Mouse (Mus musculus) midbrain, embryonic 11.5 days (tissue): ENCODE results near the gene Tnr. TPM values are rescaled to one million over a fixed set of nuclear protein-coding genes. Genes with fewer than 3 reads are reported as not detected.

ENCODE experiments used
- ATAC-seq: fragments of 200-750 bp; cut with Nextera tagmentation; 2 replicates; pipeline ENCODE4 v1.8.0; 2017; ENCODE audit warnings: moderate TSS enrichment, moderate library complexity; ENCODE audit not compliant: low FRiP score
- DNase-seq: peaks from one replicate; pipeline ENCODE4 v3.0.0; 2015; ENCODE audit warnings: low spot score; ENCODE audit errors: missing footprints
- H3K27ac ChIP-seq: fragments of 300-500 bp; sonication (generic); 2 replicates; pipeline ENCODE4 v1.5.1; 2014; ENCODE audit warnings: low read depth, low read length
- H3K27me3 ChIP-seq: fragments of 300-500 bp; sonication (generic); 2 replicates; pipeline ENCODE4 v1.6.1; 2014; ENCODE audit warnings: mild to moderate bottlenecking, low read length, moderate library complexity, mixed read lengths; ENCODE audit not compliant: control insufficient read depth, insufficient read depth
- H3K36me3 ChIP-seq: fragments of 300-500 bp; sonication (generic); 2 replicates; pipeline ENCODE4 v1.6.1; 2014; ENCODE audit warnings: mild to moderate bottlenecking, low read length, moderate library complexity, mixed read lengths; ENCODE audit not compliant: control insufficient read depth, insufficient read depth
- H3K4me1 ChIP-seq: fragments of 300-500 bp; sonication (generic); 2 replicates; pipeline ENCODE4 v1.6.1; 2014; ENCODE audit warnings: low read length; ENCODE audit not compliant: control insufficient read depth, insufficient read depth
- H3K4me2 ChIP-seq: fragments of 300-500 bp; sonication (generic); 2 replicates; pipeline ENCODE4 v1.6.1; 2014; ENCODE audit warnings: mild to moderate bottlenecking, moderate library complexity
- H3K4me3 ChIP-seq: fragments of 300-500 bp; sonication (generic); 2 replicates; pipeline ENCODE4 v1.5.1; 2014; ENCODE audit warnings: low read depth, low read length
- H3K9ac ChIP-seq: fragments of 300-500 bp; sonication (generic); 2 replicates; pipeline ENCODE4 v1.6.1; 2014; ENCODE audit warnings: low read length
- H3K9me3 ChIP-seq: fragments of 300-500 bp; sonication (generic); 2 replicates; pipeline ENCODE4 v1.6.1; 2016; ENCODE audit warnings: low read length; ENCODE audit not compliant: control insufficient read depth
- WGBS: fragments of 180-500 bp; shearing (Covaris S2); extraction: QIAGEN DNeasy Blood & Tissue Kit; methylation state at CpG from one replicate; pipeline ENCODE4 v1.1.7; 2014; 5-methylcytosine and 5-hydroxymethylcytosine counted together
- polyA plus RNA-seq: library from polyadenylated mRNA; unstranded; fragments of >200 nt; fragmentation: Nextera tagmentation; extraction: Ambion mirVana; gene quantifications from 2 replicates; pipeline ENCODE4 v1.2.1, GENCODE M21; 2014

The Tnr gene
- polyA plus RNA-seq, 1 experiment from 2014 or later, result 0.16 TPM

DNA sequence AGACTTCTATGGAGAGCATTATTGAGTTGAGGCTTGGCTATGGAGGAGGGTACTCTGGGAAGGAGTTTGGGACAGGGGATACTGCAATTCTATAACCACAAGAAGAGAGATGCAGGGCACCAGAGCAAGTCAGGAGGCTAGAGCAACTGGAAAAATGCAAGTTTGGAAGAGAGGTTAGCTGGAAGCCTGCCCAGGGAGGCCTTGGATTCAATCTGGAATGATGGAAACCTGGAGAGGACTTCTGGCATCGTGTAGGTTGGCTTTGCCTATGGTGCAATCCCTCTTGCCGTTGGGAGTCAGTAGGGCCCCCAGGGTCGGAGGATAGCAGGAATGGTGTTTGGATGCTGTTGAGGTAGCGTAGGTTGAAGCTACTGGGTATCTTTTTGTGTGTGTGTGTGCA is 90.0 kb downstream of the Tnr start:
- no peaks in the 10 kb centered on the region for H3K9me3 ChIP-seq
- peaks cover 4% of the 10 kb centered on the region; the same call in 1 of the 2 replicates for H3K4me1 ChIP-seq
- H3K9ac ChIP-seq, result no peak overlapping the region
- ATAC-seq (no peak), DNase-seq (no peak)
- H3K4me3 ChIP-seq, result no peak overlapping the region
- H3K27ac ChIP-seq, result no peak overlapping the region
- H3K36me3 ChIP-seq, result no peaks in the 10 kb centered on the region
- 88% methylated on average over 4 of the region's 4 CpGs for WGBS
- no peak overlapping the region for H3K4me2 ChIP-seq
- no peaks in the 10 kb centered on the region for H3K27me3 ChIP-seq

GRCm38 (mm10) chr1:159614062-159614601 is 90.6 kb downstream of the Tnr start:
- Histone ChIP-seq H3K4me3 (no peak overlapping the region), H3K4me1 (peaks cover 4% of the 10 kb centered on the region; the same call in 1 of the 2 replicates), H3K9me3 (no peaks in the 10 kb centered on the region), H3K9ac (no peak overlapping the region), H3K27ac (no peak overlapping the region), H3K4me2 (no peak overlapping the region), H3K27me3 (no peaks in the 10 kb centered on the region), H3K36me3 (no peaks in the 10 kb centered on the region)
- ATAC-seq (no peak), DNase-seq (no peak)
- WGBS, result 78% methylated on average over 6 of the region's 6 CpGs

DNA sequence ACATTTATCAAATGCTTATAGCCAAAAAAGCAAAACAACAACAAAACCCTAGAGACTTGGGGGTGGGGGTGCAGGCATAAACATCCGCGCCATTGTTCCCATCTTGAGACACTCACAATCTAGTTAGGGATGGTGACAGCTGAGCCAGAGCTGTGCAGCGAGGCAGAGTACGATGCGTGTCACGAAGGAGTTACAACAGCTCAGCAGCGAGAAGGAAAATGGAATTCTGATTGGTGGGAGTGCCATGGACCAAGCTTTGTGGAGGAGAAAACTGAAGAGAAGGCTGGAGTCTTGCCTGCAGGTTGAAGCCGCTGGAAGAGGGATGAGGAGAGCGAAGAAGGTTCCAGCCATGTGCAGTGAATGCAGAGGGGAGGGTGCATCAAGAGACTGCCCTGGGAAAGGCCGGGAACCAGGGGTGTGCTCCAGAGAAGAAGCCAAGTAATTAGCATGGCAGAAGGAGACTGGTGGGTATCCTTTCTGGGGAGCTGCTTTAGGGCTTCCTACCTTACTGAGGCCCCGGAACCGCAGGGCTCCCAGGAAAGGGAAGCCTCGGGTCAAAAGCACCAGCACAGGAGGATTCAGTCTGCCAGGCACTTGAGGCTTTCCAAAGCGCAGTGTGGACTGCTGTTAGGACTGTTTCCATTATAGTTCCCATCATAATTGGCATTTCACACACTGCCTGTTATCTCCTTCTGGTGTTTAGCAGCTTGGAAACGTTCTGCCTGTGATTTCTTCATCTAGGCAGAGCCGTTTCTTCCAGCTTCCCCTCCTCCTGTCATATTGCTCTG is 91.3 kb downstream of the Tnr start:
- no peaks in the 10 kb centered on the region for H3K27me3 ChIP-seq
- H3K4me1 ChIP-seq, result peaks cover 4% of the 10 kb centered on the region; the same call in 1 of the 2 replicates
- H3K9me3 ChIP-seq, result no peaks in the 10 kb centered on the region
- 52% methylated on average over 16 of the region's 16 CpGs for WGBS
- H3K4me2 ChIP-seq, result no peak overlapping the region
- ATAC-seq (0 out of 2 replicates have a peak, but pooled peaks have one; percentile 22), DNase-seq (no peak)
- no peak overlapping the region for H3K4me3 ChIP-seq
- H3K27ac ChIP-seq, result no peak overlapping the region
- no peaks in the 10 kb centered on the region for H3K36me3 ChIP-seq
- no peak overlapping the region for H3K9ac ChIP-seq

GRCm38 (mm10) chr1:159615686-159616085 is 92.1 kb downstream of the Tnr start:
- no peaks in the 10 kb centered on the region for H3K36me3 ChIP-seq

GRCm38 (mm10) chr1:159619205-159619604 is 95.6 kb downstream of the Tnr start:
- Histone ChIP-seq H3K27me3 (no peaks in the 10 kb centered on the region), H3K4me3 (no peak overlapping the region), H3K9me3 (no peaks in the 10 kb centered on the region), H3K27ac (no peak overlapping the region), H3K4me1 (peaks cover 4% of the 10 kb centered on the region; the same call in 1 of the 2 replicates), H3K4me2 (no peak overlapping the region), H3K36me3 (no peaks in the 10 kb centered on the region), H3K9ac (no peak overlapping the region)
- ATAC-seq, result no peak
- WGBS, result 80% methylated on average over 2 of the region's 2 CpGs
- no peak for DNase-seq

More at GRCm38 (mm10) chr1:159615686-159616085, 92.1 kb downstream of the Tnr start:
- no peak overlapping the region for H3K4me2 ChIP-seq
- ATAC-seq (no peak), DNase-seq (no peak)
- H3K9ac ChIP-seq, result no peak overlapping the region
- 74% methylated on average over 4 of the region's 4 CpGs for WGBS
- H3K9me3 ChIP-seq, result no peaks in the 10 kb centered on the region
- no peak overlapping the region for H3K27ac ChIP-seq
- H3K4me1 ChIP-seq, result peaks cover 4% of the 10 kb centered on the region; the same call in 1 of the 2 replicates
- H3K4me3 ChIP-seq, result no peak overlapping the region
- no peaks in the 10 kb centered on the region for H3K27me3 ChIP-seq

DNA sequence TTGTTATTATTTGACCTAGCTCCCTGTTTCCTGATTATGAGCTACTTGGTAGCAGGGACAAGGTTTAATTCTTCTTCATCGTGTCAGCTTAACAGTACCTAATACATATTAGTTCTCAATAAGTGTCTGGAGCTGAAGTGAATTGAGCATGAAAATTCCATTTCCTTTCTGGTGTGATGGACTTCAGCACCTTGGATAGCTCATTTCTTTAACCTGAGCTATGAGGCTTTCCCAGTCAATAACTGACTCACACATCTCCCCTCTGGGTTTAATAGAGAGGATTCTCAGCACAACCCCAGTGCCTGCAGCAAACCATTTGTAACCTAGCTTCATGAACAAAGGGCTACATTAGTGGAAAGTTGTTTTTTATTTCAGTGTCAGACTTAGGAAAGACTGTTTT is 97.8 kb downstream of the Tnr start:
- no peak overlapping the region for H3K4me2 ChIP-seq
- no peaks in the 10 kb centered on the region for H3K9me3 ChIP-seq
- H3K27me3 ChIP-seq, result no peaks in the 10 kb centered on the region
- no peaks in the 10 kb centered on the region for H3K36me3 ChIP-seq
- no peak overlapping the region for H3K4me3 ChIP-seq
- no peak overlapping the region for H3K27ac ChIP-seq
- H3K4me1 ChIP-seq, result no peaks in the 10 kb centered on the region
- H3K9ac ChIP-seq, result no peak overlapping the region
- ATAC-seq (no peak), DNase-seq (no peak)
- 65% methylated on average over 1 of the region's 1 CpGs for WGBS

DNA sequence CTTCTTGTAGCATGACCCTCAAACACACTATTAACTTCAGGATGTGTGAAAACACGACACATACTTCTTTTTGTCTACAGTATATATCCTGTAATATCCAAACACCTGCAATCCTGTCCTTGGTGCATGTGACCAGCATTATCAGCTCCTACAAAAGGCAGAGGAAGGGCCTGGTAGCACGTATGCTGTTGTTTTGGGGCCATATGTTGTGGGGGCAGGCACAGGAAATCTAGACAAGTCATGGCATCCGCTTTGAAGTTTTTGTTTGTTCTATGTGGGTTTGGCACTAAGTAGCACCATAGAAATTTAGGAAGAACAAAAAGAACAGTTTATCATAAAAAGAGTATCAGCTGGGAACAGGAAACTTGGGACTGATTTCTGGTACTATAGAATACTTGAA is 105.5 kb downstream of the Tnr start:
- Histone ChIP-seq H3K4me2 (no peak overlapping the region), H3K4me1 (no peaks in the 10 kb centered on the region), H3K36me3 (no peaks in the 10 kb centered on the region), H3K27ac (no peak overlapping the region), H3K9me3 (no peaks in the 10 kb centered on the region), H3K4me3 (no peak overlapping the region), H3K27me3 (no peaks in the 10 kb centered on the region), H3K9ac (no peak overlapping the region)
- WGBS, result 86% methylated on average over 3 of the region's 3 CpGs
- ATAC-seq (no peak), DNase-seq (no peak)

DNA sequence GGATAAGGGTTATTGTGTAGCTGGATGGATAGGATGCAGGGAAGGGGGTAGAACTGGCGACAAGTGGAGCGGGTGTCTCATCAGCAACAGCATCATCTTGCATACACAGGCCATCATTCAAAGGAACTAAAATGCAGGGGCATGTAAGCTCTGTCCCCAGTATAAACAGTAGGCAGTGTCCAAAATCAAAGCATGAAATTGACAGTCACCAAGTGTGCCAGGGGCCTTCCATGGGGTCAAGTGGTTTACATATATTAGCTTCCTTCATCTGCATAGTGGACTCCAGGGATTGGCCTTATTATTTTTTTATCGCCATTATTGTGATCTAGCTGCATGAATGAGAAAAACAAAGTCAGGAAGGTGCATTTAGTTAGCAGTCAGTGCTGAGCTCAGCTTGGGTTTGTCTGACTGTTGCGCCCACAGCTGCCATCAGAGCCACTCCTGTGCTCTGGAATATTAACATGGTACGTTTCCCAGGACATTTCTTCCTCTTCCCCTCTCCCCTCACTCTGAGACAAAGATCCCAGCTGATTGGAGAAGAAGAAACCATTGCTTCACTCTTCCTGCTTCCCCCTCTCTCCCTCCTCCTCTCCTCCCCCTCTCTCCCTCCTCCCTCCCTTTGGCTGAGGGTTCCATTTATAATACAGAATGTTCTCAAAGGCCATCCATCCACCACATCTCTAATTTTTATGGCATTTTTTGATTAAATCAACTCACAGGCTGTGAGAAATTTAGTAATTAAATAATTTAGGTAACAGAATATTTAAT is 106.4 kb downstream of the Tnr start:
- H3K4me2 ChIP-seq, result no peak overlapping the region
- no peaks in the 10 kb centered on the region for H3K27me3 ChIP-seq
- no peaks in the 10 kb centered on the region for H3K36me3 ChIP-seq
- 73% methylated on average over 5 of the region's 5 CpGs for WGBS
- no peak for DNase-seq
- no peaks in the 10 kb centered on the region for H3K9me3 ChIP-seq
- no peak overlapping the region for H3K27ac ChIP-seq
- H3K9ac ChIP-seq, result no peak overlapping the region
- no peak overlapping the region for H3K4me3 ChIP-seq
- peak; percentile 50; the same call in 1 of the 2 replicates for ATAC-seq
- no peaks in the 10 kb centered on the region for H3K4me1 ChIP-seq

GRCm38 (mm10) chr1:159632558-159632957 is 109.0 kb downstream of the Tnr start:
- ATAC-seq, result no peak
- no peak overlapping the region for H3K9ac ChIP-seq
- no peaks in the 10 kb centered on the region for H3K9me3 ChIP-seq
- no peak for DNase-seq
- no peak overlapping the region for H3K27ac ChIP-seq
- H3K4me2 ChIP-seq, result no peak overlapping the region
- H3K4me1 ChIP-seq, result no peaks in the 10 kb centered on the region
- H3K27me3 ChIP-seq, result no peaks in the 10 kb centered on the region
- 81% methylated on average over 3 of the region's 3 CpGs for WGBS
- no peaks in the 10 kb centered on the region for H3K36me3 ChIP-seq
- no peak overlapping the region for H3K4me3 ChIP-seq
